Mouse (Mus musculus) MN1 (cell line): ENCODE results near the gene Fam3b.
A peak's percentile ranks its signal among the peaks of the same experiment; 100 is the strongest.

Experiments
- DNase-seq: peaks from one replicate; pipeline ENCODE4 v3.0.0-alpha.2; 2016; ENCODE audit warnings: low spot score

Fam3b gene

GRCm38 (mm10) chr16:97478655-97479054 is 36.0 kb downstream of the Fam3b start:
- no peak for DNase-seq

GRCm38 (mm10) chr16:97476524-97476923 is 38.1 kb downstream of the Fam3b start:
- no peak for DNase-seq

- peak; percentile 45 for DNase-seq
Observed at GRCm38 (mm10) chr16:97475581-97475980, 39.0 kb downstream of the Fam3b start.

- DNase-seq, result no peak
Observed at GRCm38 (mm10) chr16:97474671-97475070, 39.9 kb downstream of the Fam3b start.

- no peak for DNase-seq
Observed at GRCm38 (mm10) chr16:97467993-97468791, 46.4 kb downstream of the Fam3b start.

- no peak for DNase-seq
Observed at GRCm38 (mm10) chr16:97467472-97467871, 47.1 kb downstream of the Fam3b start.

GRCm38 (mm10) chr16:97466182-97466957 is 48.2 kb downstream of the Fam3b start:
- DNase-seq, result peak; percentile 66

GRCm38 (mm10) chr16:97462481-97463181 is 52.0 kb downstream of the Fam3b start, which contains the start of gene Mx1:
TSS of gene Mx1 (minus strand) at chr16:97462907.
- peak; percentile 30 for DNase-seq

- no peak for DNase-seq
Observed at GRCm38 (mm10) chr16:97461271-97461670, 53.3 kb downstream of the Fam3b start.

- DNase-seq, result no peak
Observed at GRCm38 (mm10) chr16:97459831-97460230, 54.8 kb downstream of the Fam3b start.

- DNase-seq, result peak; percentile 29
Observed at GRCm38 (mm10) chr16:97447386-97447785, 67.2 kb downstream of the Fam3b start.

GRCm38 (mm10) chr16:97443670-97444263 is 70.8 kb downstream of the Fam3b start:
- DNase-seq, result peak; percentile 83

GRCm38 (mm10) chr16:97441967-97442366 is 72.6 kb downstream of the Fam3b start:
- no peak for DNase-seq

- DNase-seq, result no peak
Observed at GRCm38 (mm10) chr16:97438191-97438590, 76.4 kb downstream of the Fam3b start.

- peak; percentile 21 for DNase-seq
Observed at GRCm38 (mm10) chr16:97437448-97438056, 77.1 kb downstream of the Fam3b start.

GRCm38 (mm10) chr16:97434206-97434605 is 80.4 kb downstream of the Fam3b start:
- DNase-seq, result no peak

- peak; percentile 50 for DNase-seq
Observed at GRCm38 (mm10) chr16:97431328-97431727, 83.3 kb downstream of the Fam3b start.

GRCm38 (mm10) chr16:97430091-97430490 is 84.5 kb downstream of the Fam3b start:
- DNase-seq, result no peak

GRCm38 (mm10) chr16:97428026-97428425 is 86.6 kb downstream of the Fam3b start:
- peak; percentile 39 for DNase-seq

GRCm38 (mm10) chr16:97423627-97424026 is 91.0 kb downstream of the Fam3b start:
- DNase-seq, result no peak

- DNase-seq, result no peak
Observed at GRCm38 (mm10) chr16:97421671-97422070, 92.9 kb downstream of the Fam3b start.
